Mouse (Mus musculus): ENCODE measurements at regions not wholly inside any gene's neighbourhood (a gene's known extent, or its start where the extent isn't known, plus 50 kb on each side); places are given as distances from the start of the nearest gene placed in this dataset.
A peak's percentile ranks its signal among the peaks of the same experiment; 100 is the strongest.

GRCm38 (mm10) chr2:78656668-78657067 is 211.3 kb upstream of the Ube2e3 start:
- peak; percentile 25 for DNase-seq (ENCODE audit: low read depth, low spot score)

DNA sequence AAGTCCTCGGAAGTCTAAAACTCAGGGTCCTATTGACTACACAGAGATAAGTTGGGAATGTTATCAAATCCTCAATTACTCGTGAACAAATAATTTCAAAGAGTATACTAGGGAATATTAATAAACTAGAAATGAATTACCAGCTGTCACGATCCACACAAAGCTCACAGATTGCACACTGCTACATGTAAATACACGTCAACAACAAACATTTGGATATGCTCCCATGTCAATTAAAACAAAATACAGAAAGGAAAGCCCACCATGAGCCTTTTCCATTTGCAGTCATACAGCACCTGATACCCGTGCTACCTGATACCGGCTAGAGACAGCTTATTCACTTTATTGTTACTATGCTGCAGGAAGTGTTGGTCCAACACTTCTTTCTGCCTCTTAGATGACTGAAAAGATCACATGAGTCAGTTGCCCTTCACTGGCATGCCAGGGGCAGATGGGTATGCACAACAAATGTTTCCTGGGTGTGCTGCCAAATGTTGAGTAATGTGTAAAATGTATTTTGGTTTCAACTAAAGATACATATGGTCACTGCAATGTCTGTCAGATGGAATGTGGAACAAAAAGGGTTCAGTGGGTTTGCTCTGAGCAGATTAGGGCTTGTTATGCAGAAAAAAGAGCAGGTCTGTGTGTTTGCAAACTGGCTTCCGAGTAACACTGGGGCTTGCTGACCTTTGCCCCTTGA is 212.6 kb upstream of the Ube2e3 start:
- DNase-seq (ENCODE audit: low read depth, low spot score): no peak
- no peak overlapping the region for H3K27ac ChIP-seq (ENCODE audit: control insufficient read depth, low read depth, low read length)
- H3K9me3 ChIP-seq (replicated peaks; ENCODE audit: insufficient read depth, low read length): no peaks in the 10 kb centered on the region
- H3K4me1 ChIP-seq (ENCODE audit: control insufficient read depth in 1 of 2, insufficient read depth in 2 of 2, low read length in 2 of 2): peaks cover 0 to 6% of the 10 kb centered on the region in 2 experiments; a peak in 1 of 4 replicates
- TF ChIP-seq TAL1 (IDR thresholded peaks at IDR 0.05; ENCODE audit: low read length) (no peak), GATA1 (IDR thresholded peaks at IDR 0.05; ENCODE audit: low read depth, low read length) (no peak), CTCF (IDR thresholded peaks at IDR 0.05 in 2 of 3, conservative IDR thresholded peaks at IDR 0.05 in 1 of 3; ENCODE audit: control insufficient read depth in 1 of 3, insufficient read depth in 1 of 3, low read depth in 2 of 3, low read length in 3 of 3, poor library complexity in 1 of 3, severe bottlenecking in 1 of 3) (no peak), USF1 (IDR thresholded peaks at IDR 0.05; ENCODE audit: low read depth, low read length) (no peak), E2F4 (IDR thresholded peaks at IDR 0.05; ENCODE audit: borderline replicate concordance, low read depth, low read length) (no peak), ETS1 (IDR thresholded peaks at IDR 0.05; ENCODE audit: low read depth, low read length) (no peak), MAZ (IDR thresholded peaks at IDR 0.05; ENCODE audit: low read depth, low read length) (no peak), JUND (IDR thresholded peaks at IDR 0.05; ENCODE audit: low read depth, low read length) (no peak), POLR2A (IDR thresholded peaks at IDR 0.05; ENCODE audit: control insufficient read depth in 1 of 2, insufficient read depth in 1 of 2, low read depth in 1 of 2, low read length in 2 of 2, poor library complexity in 1 of 2) (no peak), SIN3A (IDR thresholded peaks at IDR 0.05; ENCODE audit: low read length) (no peak), NRF1 (IDR thresholded peaks at IDR 0.05; ENCODE audit: insufficient read depth, low read depth, low read length, poor library complexity, severe bottlenecking) (no peak), ZNF384 (IDR thresholded peaks at IDR 0.05; ENCODE audit: low read depth, low read length) (no peak), TBP (IDR thresholded peaks at IDR 0.05; ENCODE audit: low read depth, low read length) (no peak), MYB (IDR thresholded peaks at IDR 0.05; ENCODE audit: low read depth, low read length) (no peak), ZC3H11A (IDR thresholded peaks at IDR 0.05; ENCODE audit: low read depth, low read length) (no peak)
- H3K4me3 ChIP-seq (ENCODE audit: control insufficient read depth in 1 of 2, insufficient read depth in 1 of 2, low read depth in 2 of 2, low read length in 2 of 2): no peak overlapping the region
- no peaks in the 10 kb centered on the region for H3K79me2 ChIP-seq (ENCODE audit: control insufficient read depth, insufficient read depth, low read length, poor library complexity)
- H3K36me3 ChIP-seq (ENCODE audit: control insufficient read depth in 1 of 2, insufficient read depth in 2 of 2, low read length in 2 of 2): no peaks in the 10 kb centered on the region
- no peak overlapping the region for H3K9ac ChIP-seq (ENCODE audit: control insufficient read depth, low read depth, low read length, poor library complexity, severe bottlenecking)
- no peaks in the 10 kb centered on the region for H3K27me3 ChIP-seq (ENCODE audit: control insufficient read depth in 1 of 2, insufficient read depth in 2 of 2, low read length in 2 of 2)

More at GRCm38 (mm10) chr2:78656668-78657067, 211.3 kb upstream of the Ube2e3 start:
- Histone ChIP-seq H3K27ac (ENCODE audit: control insufficient read depth, low read depth, low read length) (no peak overlapping the region), H3K27me3 (ENCODE audit: control insufficient read depth in 1 of 2, insufficient read depth in 2 of 2, low read length in 2 of 2) (no peaks in the 10 kb centered on the region), H3K9me3 (replicated peaks; ENCODE audit: insufficient read depth, low read length) (no peaks in the 10 kb centered on the region), H3K79me2 (ENCODE audit: control insufficient read depth, insufficient read depth, low read length, poor library complexity) (no peaks in the 10 kb centered on the region), H3K4me3 (ENCODE audit: control insufficient read depth in 1 of 2, insufficient read depth in 1 of 2, low read depth in 2 of 2, low read length in 2 of 2) (peak overlapping the region in 1 of 2 experiments; percentile 54; a peak in 2 of 4 replicates), H3K4me1 (ENCODE audit: control insufficient read depth in 1 of 2, insufficient read depth in 2 of 2, low read length in 2 of 2) (peaks cover 0 to 6% of the 10 kb centered on the region in 2 experiments; a peak in 1 of 4 replicates), H3K36me3 (ENCODE audit: control insufficient read depth in 1 of 2, insufficient read depth in 2 of 2, low read length in 2 of 2) (no peaks in the 10 kb centered on the region), H3K9ac (ENCODE audit: control insufficient read depth, low read depth, low read length, poor library complexity, severe bottlenecking) (no peak overlapping the region)
- no peak for TF ChIP-seq EP300 (IDR thresholded peaks at IDR 0.05; ENCODE audit: low read depth in 1 of 2, low read length in 2 of 2)
- no peak for TF ChIP-seq UBTF (IDR thresholded peaks at IDR 0.05; ENCODE audit: borderline replicate concordance, insufficient read depth, low read depth, low read length)
- 0 out of 2 replicates have a peak, but pooled peaks have one; percentile 8 for TF ChIP-seq GATA1 (IDR thresholded peaks at IDR 0.05; ENCODE audit: low read depth, low read length)
- no peak for TF ChIP-seq KAT2A (conservative IDR thresholded peaks at IDR 0.05; ENCODE audit: low read depth, low read length)
- no peak for TF ChIP-seq CTCF (IDR thresholded peaks at IDR 0.05 in 2 of 3, conservative IDR thresholded peaks at IDR 0.05 in 1 of 3; ENCODE audit: control insufficient read depth in 1 of 3, insufficient read depth in 1 of 3, low read depth in 2 of 3, low read length in 3 of 3, poor library complexity in 1 of 3, severe bottlenecking in 1 of 3)
- TF ChIP-seq MXI1 (IDR thresholded peaks at IDR 0.05; ENCODE audit: low read depth, low read length): peak; percentile 10; the same call in 1 of the 2 replicates
- TF ChIP-seq ETS1 (IDR thresholded peaks at IDR 0.05; ENCODE audit: low read depth, low read length): peak; percentile 79
- TF ChIP-seq TAL1 (IDR thresholded peaks at IDR 0.05; ENCODE audit: low read length): no peak
- TF ChIP-seq RCOR1 (IDR thresholded peaks at IDR 0.05; ENCODE audit: low read depth, low read length): no peak
- no peak for TF ChIP-seq HCFC1 (IDR thresholded peaks at IDR 0.05; ENCODE audit: low read depth, low read length)
- no peak for TF ChIP-seq JUND (IDR thresholded peaks at IDR 0.05; ENCODE audit: low read depth, low read length)
- no peak for TF ChIP-seq GABPA (IDR thresholded peaks at IDR 0.05; ENCODE audit: low read depth, low read length)
- no peak for TF ChIP-seq MEF2A (IDR thresholded peaks at IDR 0.05; ENCODE audit: extremely low read depth, insufficient replicate concordance, low read depth, low read length, poor library complexity, severe bottlenecking)
- TF ChIP-seq USF1 (IDR thresholded peaks at IDR 0.05; ENCODE audit: low read depth, low read length): no peak
- no peak for TF ChIP-seq MAFK (IDR thresholded peaks at IDR 0.05; ENCODE audit: borderline replicate concordance, low read depth, low read length)
- no peak for TF ChIP-seq ZC3H11A (IDR thresholded peaks at IDR 0.05; ENCODE audit: low read depth, low read length)
- TF ChIP-seq SMC3 (IDR thresholded peaks at IDR 0.05; ENCODE audit: low read depth, low read length): no peak
- no peak for TF ChIP-seq MAZ (IDR thresholded peaks at IDR 0.05; ENCODE audit: low read depth, low read length)
- no peak for TF ChIP-seq E2F4 (IDR thresholded peaks at IDR 0.05; ENCODE audit: borderline replicate concordance, low read depth, low read length)
- TF ChIP-seq CHD2 (IDR thresholded peaks at IDR 0.05; ENCODE audit: low read length): no peak
- TF ChIP-seq ELF1 (IDR thresholded peaks at IDR 0.05; ENCODE audit: low read depth, low read length): no peak
- TF ChIP-seq MAX (IDR thresholded peaks at IDR 0.05; ENCODE audit: low read length): no peak
